Comparison of ENCODE assay signal across 8 mouse cellular contexts in the genomic region with DNA sequence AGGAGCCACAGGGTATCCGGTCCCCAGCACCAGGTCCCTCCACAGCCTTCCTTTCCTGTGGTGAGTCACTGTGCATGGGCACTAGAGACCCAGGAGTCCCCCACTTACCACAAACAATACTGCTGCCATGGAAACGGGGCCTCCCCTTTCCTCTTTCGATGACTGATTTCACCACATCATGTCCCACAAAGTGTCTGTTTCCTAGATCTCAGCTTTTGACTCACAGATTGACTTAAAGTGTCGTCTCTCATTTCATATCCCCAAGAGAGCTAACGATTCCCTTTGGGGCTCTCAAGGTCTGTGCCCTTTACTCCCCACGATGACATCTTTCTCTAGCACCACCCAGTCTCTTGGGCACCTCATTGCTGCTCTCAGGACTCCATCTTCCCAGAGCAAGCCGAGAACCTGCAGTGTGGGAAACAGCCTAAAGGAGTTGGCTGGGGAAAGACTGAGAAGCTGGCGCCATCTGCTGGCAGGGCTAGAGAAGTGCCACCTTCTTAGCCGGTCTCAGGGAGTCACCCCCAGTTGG. TPM values are rescaled to one million over a fixed set of nuclear protein-coding genes. Genes with fewer than 3 reads are reported as not detected.
A peak's percentile ranks its signal among the peaks of the same experiment; 100 is the strongest.
DNase-seq lines count a peak whose midpoint lies in the region; ATAC-seq and TF ChIP-seq lines count a peak whose summit lies in the region.

No protein-coding gene starts in this region.

- no peaks in the 10 kb centered on the region for H3K27me3 ChIP-seq in intestine, postnatal 0 days (replicated peaks; ENCODE audit: control insufficient read depth, insufficient read depth, low read length)
- no peaks in the 10 kb centered on the region for H3K27me3 ChIP-seq in liver, embryonic 14.5 days (ENCODE audit: control insufficient read depth, insufficient read depth, low read length)
- no peaks in the 10 kb centered on the region for H3K27me3 ChIP-seq in neural tube, embryonic 11.5 days (ENCODE audit: control insufficient read depth, insufficient read depth, low read length)

- no peak for TF ChIP-seq EP300 in liver, embryonic 14.5 days (IDR thresholded peaks at IDR 0.05; ENCODE audit: low read depth)

- DNase-seq in ovary, postnatal 14 days (ENCODE audit: low spot score), result peak; percentile 64
- no peak for DNase-seq in ovary, postnatal 10 days (ENCODE audit: low spot score)
- DNase-seq in c-Kit-negative CD71-positive TER-119-positive erythroid progenitor cells, embryonic 14.5 days (ENCODE audit: low read depth, low spot score), result peak; percentile 66
- DNase-seq in forelimb bud, embryonic 11.5 days (ENCODE audit: low read depth, low spot score), result peak; percentile 76
- DNase-seq in liver, embryonic 14.5 days (ENCODE audit: low read depth in 3 of 3, low spot score in 3 of 3), result peak in 1 of 3 experiments; percentile 56
- DNase-seq in neural tube, embryonic 11.5 days (ENCODE audit: low spot score), result peak; percentile 80
- peak; percentile 79 for DNase-seq in thymus, postnatal 14 days

- TF ChIP-seq CTCF in intestine, postnatal 0 days (IDR thresholded peaks at IDR 0.05; ENCODE audit: low read depth), result peak; percentile 98
- TF ChIP-seq CTCF in liver, embryonic 14.5 days (IDR thresholded peaks at IDR 0.05; ENCODE audit: low read depth), result peak; percentile 99

- no peak overlapping the region for H3K4me2 ChIP-seq in intestine, postnatal 0 days (replicated peaks; ENCODE audit: low read depth)
- H3K4me2 ChIP-seq in liver, embryonic 14.5 days (ENCODE audit: low read depth), result no peak overlapping the region
- H3K4me2 ChIP-seq in neural tube, embryonic 11.5 days (ENCODE audit: low read depth), result no peak overlapping the region

- 39% methylated on average over 9 of the region's 9 CpGs for WGBS in intestine, postnatal 0 days
- WGBS in liver, embryonic 14.5 days (ENCODE audit: insufficient replicate concordance), result 10% methylated on average over 9 of the region's 9 CpGs
- 34% methylated on average over 9 of the region's 9 CpGs for WGBS in neural tube, embryonic 11.5 days

- H3K36me3 ChIP-seq in intestine, postnatal 0 days (ENCODE audit: control insufficient read depth, insufficient read depth), result no peaks in the 10 kb centered on the region; the same call in 1 of the 2 replicates
- no peaks in the 10 kb centered on the region for H3K36me3 ChIP-seq in liver, embryonic 14.5 days (replicated peaks; ENCODE audit: control insufficient read depth, insufficient read depth, low read depth)
- H3K36me3 ChIP-seq in neural tube, embryonic 11.5 days (ENCODE audit: control insufficient read depth, insufficient read depth, low read length), result peaks cover 2% of the 10 kb centered on the region; the same call in 1 of the 2 replicates

- H3K27ac ChIP-seq in intestine, postnatal 0 days (ENCODE audit: low read depth, low read length), result no peak overlapping the region
- H3K27ac ChIP-seq in liver, embryonic 14.5 days, result no peak overlapping the region
- H3K27ac ChIP-seq in neural tube, embryonic 11.5 days (ENCODE audit: low read depth, low read length), result no peak overlapping the region

- H3K9me3 ChIP-seq in intestine, postnatal 0 days (ENCODE audit: control insufficient read depth), result no peaks in the 10 kb centered on the region
- no peaks in the 10 kb centered on the region for H3K9me3 ChIP-seq in liver, embryonic 14.5 days (ENCODE audit: control insufficient read depth, low read length)
- no peaks in the 10 kb centered on the region for H3K9me3 ChIP-seq in neural tube, embryonic 11.5 days (ENCODE audit: control insufficient read depth, low read length)

- H3K9ac ChIP-seq in intestine, postnatal 0 days (ENCODE audit: low read depth, low read length), result no peak overlapping the region
- H3K9ac ChIP-seq in liver, embryonic 14.5 days (replicated peaks), result no peak overlapping the region
- no peak overlapping the region for H3K9ac ChIP-seq in neural tube, embryonic 11.5 days (ENCODE audit: low read length)

- H3K4me1 ChIP-seq in intestine, postnatal 0 days (replicated peaks; ENCODE audit: control insufficient read depth, insufficient read depth, low read length), result no peaks in the 10 kb centered on the region
- no peaks in the 10 kb centered on the region for H3K4me1 ChIP-seq in liver, embryonic 14.5 days (replicated peaks; ENCODE audit: control insufficient read depth in 2 of 2, insufficient read depth in 2 of 2, low read length in 1 of 2)
- peaks cover 3% of the 10 kb centered on the region; the same call in 1 of the 2 replicates for H3K4me1 ChIP-seq in neural tube, embryonic 11.5 days (ENCODE audit: control insufficient read depth, insufficient read depth, low read length)

- peak; percentile 41; the same call in 1 of the 2 replicates for ATAC-seq in intestine, postnatal 0 days
- ATAC-seq in liver, embryonic 14.5 days (ENCODE audit: insufficient read depth), result peak; percentile 9; the same call in 1 of the 2 replicates
- ATAC-seq in neural tube, embryonic 11.5 days (ENCODE audit: insufficient read depth, low FRiP score, low TSS enrichment), result no peak

- H3K4me3 ChIP-seq in intestine, postnatal 0 days (ENCODE audit: low read depth, low read length), result no peak overlapping the region
- no peak overlapping the region for H3K4me3 ChIP-seq in liver, embryonic 14.5 days (ENCODE audit: insufficient read depth in 1 of 2, low read depth in 2 of 2, low read length in 2 of 2)
- no peak overlapping the region for H3K4me3 ChIP-seq in neural tube, embryonic 11.5 days (ENCODE audit: low read depth, low read length)

RNA-seq across cellular contexts. Expression of a gene that starts 10.3 kb away (rescaled TPM):
- polyA plus RNA-seq in intestine, postnatal 0 days (2015; fragmentation: Nextera tagmentation; extraction: Ambion mirVana), result 2.8 TPM in 2 replicates
- polyA plus RNA-seq in liver, embryonic 14.5 days (2012; rRNA removed), result 1.1 and 1.3 TPM in 2 replicates
- polyA plus RNA-seq in liver, embryonic 14.5 days (2014; fragmentation: Nextera tagmentation; extraction: Ambion mirVana), result 0.74 and 0.82 TPM in 2 replicates
- polyA plus RNA-seq in neural tube, embryonic 11.5 days (2014; fragmentation: Nextera tagmentation; extraction: Ambion mirVana), result 42.0 and 43.6 TPM in 2 replicates

RNA-seq across cellular contexts. Expression of a gene that starts 12.1 kb away (rescaled TPM):
- polyA plus RNA-seq in intestine, postnatal 0 days (2015; fragmentation: Nextera tagmentation; extraction: Ambion mirVana), result 92.5 and 96.5 TPM in 2 replicates
- 45.2 and 58.7 TPM in 2 replicates for polyA plus RNA-seq in liver, embryonic 14.5 days (2012; rRNA removed)
- polyA plus RNA-seq in liver, embryonic 14.5 days (2014; fragmentation: Nextera tagmentation; extraction: Ambion mirVana), result 115 and 132 TPM in 2 replicates
- polyA plus RNA-seq in neural tube, embryonic 11.5 days (2014; fragmentation: Nextera tagmentation; extraction: Ambion mirVana), result 16.1 and 17.4 TPM in 2 replicates

RNA-seq across cellular contexts. Expression of a gene that starts 26.2 kb away (rescaled TPM):
- 79.5 and 89.2 TPM in 2 replicates for polyA plus RNA-seq in intestine, postnatal 0 days (2015; fragmentation: Nextera tagmentation; extraction: Ambion mirVana)
- polyA plus RNA-seq in liver, embryonic 14.5 days (2012; rRNA removed), result 0.39 and 0.52 TPM in 2 replicates
- 0.25 TPM in 1 of 2 replicates, not detected in the other for polyA plus RNA-seq in liver, embryonic 14.5 days (2014; fragmentation: Nextera tagmentation; extraction: Ambion mirVana)
- polyA plus RNA-seq in neural tube, embryonic 11.5 days (2014; fragmentation: Nextera tagmentation; extraction: Ambion mirVana), result 0.70 and 0.78 TPM in 2 replicates

RNA-seq across cellular contexts. Expression of a gene that starts 31.0 kb away (rescaled TPM):
- 171 and 183 TPM in 2 replicates for polyA plus RNA-seq in intestine, postnatal 0 days (2015; fragmentation: Nextera tagmentation; extraction: Ambion mirVana)
- polyA plus RNA-seq in liver, embryonic 14.5 days (2012; rRNA removed), result 63.1 and 73.1 TPM in 2 replicates
- 60.5 and 62.0 TPM in 2 replicates for polyA plus RNA-seq in liver, embryonic 14.5 days (2014; fragmentation: Nextera tagmentation; extraction: Ambion mirVana)
- 82.1 and 98.4 TPM in 2 replicates for polyA plus RNA-seq in neural tube, embryonic 11.5 days (2014; fragmentation: Nextera tagmentation; extraction: Ambion mirVana)

RNA-seq across cellular contexts. Expression of a gene that starts 31.7 kb away (rescaled TPM):
- polyA plus RNA-seq in intestine, postnatal 0 days (2015; fragmentation: Nextera tagmentation; extraction: Ambion mirVana), result 17.3 and 19.2 TPM in 2 replicates
- polyA plus RNA-seq in liver, embryonic 14.5 days (2012; rRNA removed), result 22.7 and 27.2 TPM in 2 replicates
- 17.9 and 20.9 TPM in 2 replicates for polyA plus RNA-seq in liver, embryonic 14.5 days (2014; fragmentation: Nextera tagmentation; extraction: Ambion mirVana)
- polyA plus RNA-seq in neural tube, embryonic 11.5 days (2014; fragmentation: Nextera tagmentation; extraction: Ambion mirVana), result 80.2 and 84.0 TPM in 2 replicates

Comparison
In these comparisons a context has a peak if more than half of its experiments do, and no peak if none do; other contexts are left out.
1. RNA of a gene that starts 10.3 kb away (polyA plus RNA-seq): 42.0 to 43.6 TPM in neural tube, embryonic 11.5 days; 2.8 TPM in intestine, postnatal 0 days and 0.74 to 1.3 TPM in liver, embryonic 14.5 days; every median in the first group is over 10 times any median in the second.
2. RNA of a gene that starts 26.2 kb away (polyA plus RNA-seq): 79.5 to 89.2 TPM in intestine, postnatal 0 days; 0.70 to 0.78 TPM in neural tube, embryonic 11.5 days and 0.25 to 0.52 TPM in liver, embryonic 14.5 days; every median in the first group is over 10 times any median in the second.